Mouse (Mus musculus) cerebellum, adult 9-11 months (tissue): Measurements from ENCODE around the gene B4galnt1.

Source experiments
- DNase-seq: peaks from one replicate; pipeline ENCODE4 v3.0.0; 2022

Gene B4galnt1

GRCm38 (mm10) chr10:127171631-127172200, 6.7 kb downstream of the B4galnt1 start:
- DNase-seq: peak; percentile 19

- peak; percentile 20 for DNase-seq
These were observed 8.4 kb downstream of the B4galnt1 start for GRCm38 (mm10) chr10:127173148-127174065.

DNA sequence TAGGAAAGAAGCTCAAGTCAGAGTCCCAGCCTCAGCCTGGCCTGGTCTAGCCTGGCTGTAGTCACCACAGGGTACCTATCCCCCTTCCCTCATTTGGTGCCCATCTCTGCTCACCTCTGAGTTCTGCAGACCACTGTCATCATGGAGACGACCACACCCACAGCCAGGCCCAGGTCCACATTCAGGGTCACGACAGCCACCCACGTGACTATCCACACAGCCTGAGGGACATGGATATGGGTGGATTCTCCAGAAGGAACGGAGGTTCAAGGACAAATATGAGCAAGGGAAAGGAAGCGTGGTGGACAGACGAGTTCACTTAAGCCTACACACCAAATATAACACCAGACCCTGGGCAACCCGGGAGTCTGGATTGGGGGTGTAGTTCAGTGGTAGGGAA, 9.1 kb downstream of the B4galnt1 start:
- DNase-seq: peak; percentile 13

DNA sequence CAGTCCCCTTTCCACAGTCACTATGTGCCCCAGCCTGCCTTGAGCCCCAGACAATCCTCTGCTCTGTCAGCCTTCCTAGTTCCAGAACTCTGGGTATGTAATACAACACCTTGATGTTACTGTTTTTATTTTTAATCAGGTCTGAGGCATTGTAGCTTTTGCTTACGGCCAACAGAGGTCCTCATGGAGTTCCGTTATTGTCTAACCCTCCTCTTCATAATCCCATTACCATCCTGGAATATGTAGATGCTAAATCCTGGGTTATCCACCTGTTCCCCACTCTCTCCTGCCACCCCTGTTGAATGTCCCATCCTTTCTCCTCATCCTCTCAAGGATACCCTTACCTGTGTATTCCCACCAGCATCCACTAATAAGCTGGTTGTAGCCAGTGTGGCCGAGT, 11.2 kb downstream of the B4galnt1 start:
- peak; percentile 12 for DNase-seq

GRCm38 (mm10) chr10:127176756-127177155, 11.7 kb downstream of the B4galnt1 start:
- peak; percentile 28 for DNase-seq

GRCm38 (mm10) chr10:127177235-127177634, 12.2 kb downstream of the B4galnt1 start:
- DNase-seq: no peak

GRCm38 (mm10) chr10:127177719-127178118, 12.7 kb downstream of the B4galnt1 start:
- DNase-seq: peak; percentile 78

GRCm38 (mm10) chr10:127178286-127179027, 13.4 kb downstream of the B4galnt1 start:
- peak; percentile 42 for DNase-seq

DNA sequence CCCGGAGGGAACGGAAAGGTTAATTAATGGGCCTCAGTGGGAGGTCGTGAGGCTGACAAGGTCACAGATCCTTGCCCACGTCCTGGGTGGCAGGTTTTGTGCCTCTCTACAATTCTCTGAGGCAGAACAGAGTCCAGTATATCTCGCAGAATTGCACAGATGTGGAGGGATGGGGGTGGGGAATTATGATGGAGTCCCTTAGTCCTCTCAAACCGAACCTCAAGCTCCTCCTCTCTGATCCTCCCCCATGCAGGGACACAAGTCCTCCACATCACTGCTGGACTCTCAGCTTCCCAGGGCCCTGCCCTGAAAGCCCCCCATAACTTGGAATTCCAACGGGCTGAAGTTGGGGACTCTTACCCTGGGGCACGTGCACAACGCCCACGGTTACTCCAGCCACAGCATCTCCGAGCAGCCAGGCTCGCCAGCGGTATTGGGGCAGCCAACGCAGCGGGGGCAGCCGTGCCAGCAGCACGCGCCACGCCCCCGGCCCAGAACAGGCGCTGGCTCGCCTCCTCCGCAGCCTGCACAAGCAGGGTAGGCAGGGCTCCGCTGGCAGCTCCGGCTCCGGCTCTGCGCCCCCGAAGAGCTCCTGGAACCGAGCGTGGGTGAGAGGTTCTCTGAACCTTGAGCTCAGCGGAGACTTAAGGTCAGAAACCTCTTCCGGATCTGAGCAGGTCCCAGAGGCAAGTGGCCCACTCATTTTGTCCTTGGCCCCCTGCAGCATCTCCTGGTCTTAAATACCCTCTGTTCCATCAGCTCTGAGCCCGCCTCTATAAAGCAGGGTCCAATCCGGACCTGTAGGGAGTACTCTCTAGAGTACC, 15.1 kb downstream of the B4galnt1 start, which contains the start of gene Slc26a10:
Gene Slc26a10, minus strand, starts transcription at position 775 of the 824 bp plus-strand sequence.
- DNase-seq: peak; percentile 22

GRCm38 (mm10) chr10:127180695-127181047, 15.6 kb downstream of the B4galnt1 start:
- DNase-seq: peak; percentile 8

- DNase-seq: peak; percentile 8
These were observed 16.5 kb downstream of the B4galnt1 start for GRCm38 (mm10) chr10:127181566-127181965.

- DNase-seq: no peak
These were observed 17.6 kb downstream of the B4galnt1 start for GRCm38 (mm10) chr10:127182624-127183023.

- DNase-seq: no peak
These were observed 18.7 kb downstream of the B4galnt1 start for GRCm38 (mm10) chr10:127183759-127184158.

- DNase-seq: no peak
These were observed 20.1 kb downstream of the B4galnt1 start for GRCm38 (mm10) chr10:127185101-127185500.

DNA sequence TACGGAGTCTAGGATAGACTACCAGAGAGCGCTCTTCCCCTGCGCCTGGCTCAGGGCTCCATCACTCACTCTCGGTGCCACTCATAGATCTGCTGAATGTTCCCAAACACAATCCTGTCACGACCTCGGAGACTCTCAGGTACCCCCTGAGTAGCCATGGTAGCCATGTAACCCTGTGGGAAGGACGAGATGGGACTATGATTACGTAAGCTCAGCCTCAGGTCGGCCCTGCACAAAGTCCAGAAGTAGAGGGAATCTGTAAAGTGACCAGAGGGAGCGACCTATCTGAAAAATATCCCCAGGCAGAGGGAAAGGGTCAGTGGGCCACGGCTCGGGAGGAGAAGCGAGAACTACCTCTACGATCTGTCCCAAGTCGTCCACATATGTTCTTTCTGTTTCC, 20.5 kb downstream of the B4galnt1 start:
- no peak for DNase-seq

- DNase-seq: no peak
These were observed 21.4 kb downstream of the B4galnt1 start for GRCm38 (mm10) chr10:127186451-127186850.

GRCm38 (mm10) chr10:127187371-127188078, 22.5 kb downstream of the B4galnt1 start:
- peak; percentile 82 for DNase-seq

GRCm38 (mm10) chr10:127188079-127188453, 23.0 kb downstream of the B4galnt1 start:
- peak; percentile 65 for DNase-seq

DNA sequence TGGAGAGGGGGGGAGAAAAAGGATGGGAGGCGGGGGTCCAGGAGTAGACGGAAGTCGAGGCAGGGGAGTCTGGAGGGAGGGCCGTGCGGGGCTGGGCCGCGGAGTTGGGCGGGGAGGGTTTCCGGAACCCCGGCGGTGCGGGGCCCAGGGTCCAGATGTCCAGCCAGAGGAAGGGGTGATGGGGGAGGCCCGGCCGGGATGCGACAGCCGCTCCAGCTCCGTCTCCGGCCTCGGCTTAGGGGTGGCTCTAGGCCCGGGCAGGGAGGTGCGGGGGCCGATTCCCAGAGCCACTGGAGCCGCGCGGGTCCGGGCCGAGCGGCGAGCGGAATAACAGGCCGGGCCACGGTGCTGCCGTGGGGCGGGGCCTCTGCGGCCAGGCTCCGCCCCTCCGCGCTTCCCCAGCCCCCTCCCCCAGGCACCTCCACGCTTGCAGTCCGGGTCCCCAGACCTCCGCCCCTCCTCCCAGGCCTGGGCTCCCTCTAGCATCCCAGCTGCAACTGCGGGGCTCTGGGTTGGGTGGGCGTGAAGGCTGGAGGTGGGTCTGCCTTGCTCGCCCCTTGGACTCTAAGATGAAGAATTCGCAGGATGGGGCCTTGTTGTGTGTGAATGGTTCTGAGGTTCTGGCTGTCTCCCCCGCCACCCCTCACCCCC, 23.6 kb downstream of the B4galnt1 start:
- DNase-seq: peak; percentile 82

GRCm38 (mm10) chr10:127189116-127189650, 24.2 kb downstream of the B4galnt1 start:
- DNase-seq: peak; percentile 72
